Mouse (Mus musculus) testis, postnatal 10 days (tissue): ENCODE measurements around the gene Atp5d.

ENCODE experiments used
- DNase-seq: peaks from one replicate; pipeline ENCODE4 v3.0.0; 2021; ENCODE audit warnings: low spot score

Atp5d gene

DNA sequence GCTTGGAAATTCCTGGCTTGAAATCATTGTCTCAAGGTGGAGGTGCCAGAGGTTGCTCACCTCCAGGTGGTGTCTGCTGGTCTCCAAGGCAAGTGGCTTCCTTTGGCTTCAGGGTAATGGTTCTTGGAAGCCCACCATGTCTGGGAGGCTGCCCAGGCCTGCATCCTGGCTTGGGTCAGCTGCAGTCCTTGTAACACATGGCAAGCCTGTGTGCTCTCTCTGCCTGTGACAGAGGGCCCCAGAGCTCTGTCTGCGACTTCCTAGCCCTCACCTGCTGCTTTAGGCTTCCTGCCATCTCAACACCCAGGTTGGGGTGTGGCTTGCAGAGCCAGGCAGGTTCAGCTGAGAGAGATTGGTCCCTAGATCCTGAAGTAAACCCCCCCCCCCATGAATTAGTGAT, 20.7 kb upstream of the Atp5d start:
- DNase-seq, result no peak

DNA sequence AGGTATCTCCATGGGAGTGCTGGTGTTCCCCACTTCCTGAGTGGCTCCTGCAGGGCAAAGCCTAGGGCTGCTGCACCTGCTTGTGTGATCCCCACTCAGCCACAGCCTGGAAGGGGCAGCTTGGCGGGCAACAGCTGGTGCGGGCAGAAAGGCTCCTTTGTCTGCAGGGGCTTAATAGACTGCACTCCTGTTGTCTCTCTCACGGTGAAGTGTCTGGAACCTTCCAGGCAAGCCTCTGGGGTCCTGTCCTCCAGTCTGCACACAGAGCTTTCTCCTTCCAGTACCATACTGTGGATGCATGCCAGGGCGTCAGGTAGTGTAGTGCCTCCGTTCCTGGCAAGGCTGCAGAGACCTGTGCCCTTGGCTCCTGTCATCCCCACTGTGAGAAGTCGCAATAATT, 19.9 kb upstream of the Atp5d start:
- DNase-seq, result no peak

DNA sequence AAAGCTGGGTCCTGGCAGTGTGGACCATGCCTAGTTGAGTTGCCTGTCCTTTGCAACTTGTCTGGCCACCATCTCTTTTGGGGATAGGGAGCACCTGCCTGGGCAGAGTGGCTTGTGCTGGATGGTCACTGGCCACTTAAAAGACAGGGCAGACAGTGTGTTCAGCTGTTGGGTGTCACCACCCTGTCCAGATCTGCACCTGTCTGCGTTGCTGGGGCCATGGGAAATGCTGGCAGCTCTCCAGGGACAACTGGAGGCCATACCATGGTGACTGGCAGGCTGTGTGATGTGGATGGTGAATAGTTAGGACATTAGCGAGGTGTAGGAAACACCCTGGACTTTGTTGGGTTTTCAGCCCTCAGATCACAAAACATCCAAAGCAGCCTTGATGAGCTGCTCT, 18.3 kb upstream of the Atp5d start:
- DNase-seq, result no peak

DNA sequence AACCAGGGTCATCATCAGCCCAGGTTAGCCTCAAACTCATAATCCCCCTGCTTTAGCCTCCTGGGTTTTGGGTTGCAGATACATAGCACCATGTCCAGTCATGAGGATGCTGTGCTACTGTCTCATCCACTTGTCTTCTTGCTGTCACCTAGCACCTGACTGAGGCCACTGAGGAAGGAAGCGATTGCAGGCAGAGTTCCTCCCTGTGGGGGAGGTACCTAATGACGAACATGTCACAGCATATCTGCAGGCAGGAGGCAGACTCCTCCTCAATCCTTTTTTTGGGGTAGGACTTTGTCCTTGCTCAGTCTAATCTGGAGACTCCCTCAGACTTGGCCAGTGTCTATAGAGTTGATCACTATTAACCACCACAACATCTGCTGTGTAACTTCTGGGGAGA, 16.8 kb upstream of the Atp5d start:
- DNase-seq, result no peak

DNA sequence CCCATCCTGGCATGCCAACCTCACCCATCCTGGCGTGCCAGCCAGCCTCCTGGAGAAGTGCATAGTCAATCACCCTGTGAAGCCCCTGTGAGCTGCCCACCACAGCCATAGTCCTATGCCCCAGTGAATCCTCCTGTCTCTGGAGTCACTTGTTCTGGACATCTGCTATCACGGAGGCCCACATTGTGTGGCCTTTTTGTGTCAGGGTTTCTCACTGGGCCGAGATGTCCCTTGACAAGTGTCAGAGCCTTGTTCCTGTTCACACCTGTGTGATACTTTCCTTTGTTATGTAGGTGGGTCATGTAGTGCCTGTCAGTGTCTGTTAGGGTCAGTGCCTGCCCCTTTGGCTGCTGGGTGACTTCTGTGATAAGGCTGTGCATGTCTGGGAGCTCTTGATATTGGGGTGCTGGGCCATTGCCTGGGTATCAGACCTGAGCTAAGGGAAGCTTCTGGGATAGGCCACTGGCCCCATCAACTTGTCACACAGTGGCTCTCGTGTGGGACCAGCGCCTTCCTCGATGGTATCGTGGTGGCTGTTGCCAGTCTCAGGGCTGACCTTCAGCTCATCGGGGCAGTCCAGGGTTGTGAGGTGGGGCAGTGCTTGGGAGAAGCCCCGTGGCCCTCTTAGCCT, 14.4 kb upstream of the Atp5d start:
- DNase-seq, result no peak

DNA sequence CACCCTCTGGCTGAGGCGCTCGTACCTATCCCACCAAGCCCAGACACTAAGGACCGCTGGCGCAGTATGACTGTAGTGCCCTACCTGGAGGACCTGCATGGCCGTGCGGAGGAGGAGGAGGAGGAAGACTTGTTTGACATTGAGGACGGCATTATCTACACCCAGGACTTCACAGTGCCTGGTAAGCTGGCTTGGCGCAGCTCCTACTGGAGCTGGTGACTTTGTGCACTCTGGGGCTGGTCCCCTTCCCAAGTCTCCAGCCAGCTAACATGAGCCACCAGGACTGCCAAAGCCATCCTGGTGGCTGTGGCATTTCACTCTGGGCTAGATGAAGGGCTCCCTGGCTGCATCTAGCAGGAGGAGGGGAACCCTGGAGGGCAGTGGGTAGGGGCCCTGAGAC, 10.5 kb upstream of the Atp5d start:
- no peak for DNase-seq

DNA sequence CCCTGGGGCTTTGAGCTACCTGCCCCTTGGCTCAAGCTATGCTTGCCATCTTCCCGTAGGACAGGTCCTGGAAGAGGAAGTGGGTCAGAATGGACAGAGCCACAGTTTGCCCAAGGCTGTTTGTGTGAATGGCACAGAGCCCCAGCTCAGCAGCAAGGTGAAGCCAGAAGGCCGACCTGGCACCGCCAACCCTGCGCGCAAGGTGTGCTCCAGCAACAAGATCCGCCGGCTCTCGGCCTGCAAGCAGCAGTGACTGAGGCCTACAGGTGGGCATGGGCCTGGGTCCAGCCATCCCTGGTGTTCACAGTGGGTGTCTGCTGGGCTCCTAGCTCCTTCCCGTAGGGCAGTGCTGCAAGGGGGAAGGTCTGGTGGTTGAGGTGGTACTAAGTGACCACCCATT, 8.6 kb upstream of the Atp5d start:
- no peak for DNase-seq

DNA sequence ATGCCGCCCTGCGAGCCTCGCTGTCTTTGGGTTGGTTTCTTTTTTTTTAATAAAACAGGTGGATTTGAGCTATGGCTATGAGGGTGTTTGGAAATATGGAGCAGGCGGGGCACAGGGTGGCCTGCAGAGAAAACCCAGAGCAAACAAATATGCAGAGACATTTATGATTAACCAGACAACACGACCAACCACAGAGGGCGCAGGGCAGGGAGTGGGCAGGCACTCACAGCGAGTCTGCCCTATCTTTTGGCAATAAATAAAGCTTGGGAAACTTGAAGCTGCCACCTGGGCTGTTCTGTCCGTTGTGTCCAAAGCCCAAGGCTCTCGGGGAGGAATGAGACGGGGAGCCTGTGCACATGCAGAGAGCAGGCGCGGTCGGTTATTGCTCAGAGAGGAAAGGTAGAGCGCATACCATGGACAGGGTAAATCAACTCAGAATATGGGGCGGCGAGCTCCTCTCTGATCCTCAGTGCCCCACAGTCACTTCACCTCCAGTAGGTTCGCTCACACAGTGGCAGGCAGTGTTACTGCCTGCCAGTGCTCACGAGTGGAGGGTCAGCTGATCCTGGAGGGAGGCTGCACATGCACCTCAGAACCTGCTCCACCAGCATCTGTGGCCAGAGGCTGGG, 7.9 kb upstream of the Atp5d start:
- no peak for DNase-seq

DNA sequence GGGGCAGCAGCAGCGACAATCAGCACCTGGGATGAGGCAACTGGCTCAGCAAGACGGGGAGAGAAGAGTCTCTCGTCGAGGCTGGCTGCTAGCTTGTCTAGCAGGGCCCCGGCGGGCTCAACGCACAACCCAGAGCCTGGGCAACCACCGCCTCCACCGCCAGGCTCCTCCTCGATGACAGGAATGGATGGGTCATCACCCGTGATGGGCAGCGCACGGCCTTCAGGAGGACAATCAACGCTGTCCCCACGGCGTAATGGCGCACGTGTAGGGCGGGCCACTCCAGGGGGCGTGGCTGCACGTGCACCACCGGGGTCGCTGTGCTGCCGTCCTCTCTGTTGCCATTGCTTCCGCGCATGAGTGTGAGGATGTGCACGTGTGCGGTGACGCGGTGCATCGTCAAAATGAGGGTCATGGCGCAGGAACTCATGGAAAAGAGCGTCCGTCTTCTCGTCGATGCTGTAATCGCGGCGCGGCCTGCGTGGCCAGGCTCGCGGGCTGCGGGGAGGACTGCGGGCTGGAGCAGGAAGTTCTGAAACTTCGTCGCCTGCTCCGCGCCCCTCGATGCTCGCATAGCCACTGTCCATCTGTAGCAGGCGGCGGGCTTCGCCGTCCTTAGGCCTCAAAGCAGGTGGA, 7.0 kb upstream of the Atp5d start:
- DNase-seq, result peak; percentile 58

DNA sequence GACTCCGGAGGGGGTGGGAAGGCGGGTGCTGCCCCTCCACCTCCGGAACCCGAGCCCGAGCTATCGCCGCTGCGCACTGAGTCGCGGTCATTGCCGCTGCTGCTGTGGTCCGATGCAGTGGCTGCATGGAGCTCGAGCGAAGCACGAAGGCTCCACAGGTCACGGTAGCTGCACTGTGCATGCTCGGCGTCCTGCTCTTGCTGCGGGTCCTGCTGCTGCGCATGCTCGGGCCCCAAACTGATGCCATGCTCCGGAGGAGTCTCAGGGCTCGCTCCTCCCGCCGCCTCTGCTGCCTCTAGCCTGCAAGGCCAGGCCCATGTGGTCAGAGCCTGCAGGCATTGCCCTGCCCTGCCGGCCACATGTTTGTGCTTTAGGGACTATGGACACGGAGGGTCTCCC, 6.5 kb upstream of the Atp5d start:
- DNase-seq, result no peak

DNA sequence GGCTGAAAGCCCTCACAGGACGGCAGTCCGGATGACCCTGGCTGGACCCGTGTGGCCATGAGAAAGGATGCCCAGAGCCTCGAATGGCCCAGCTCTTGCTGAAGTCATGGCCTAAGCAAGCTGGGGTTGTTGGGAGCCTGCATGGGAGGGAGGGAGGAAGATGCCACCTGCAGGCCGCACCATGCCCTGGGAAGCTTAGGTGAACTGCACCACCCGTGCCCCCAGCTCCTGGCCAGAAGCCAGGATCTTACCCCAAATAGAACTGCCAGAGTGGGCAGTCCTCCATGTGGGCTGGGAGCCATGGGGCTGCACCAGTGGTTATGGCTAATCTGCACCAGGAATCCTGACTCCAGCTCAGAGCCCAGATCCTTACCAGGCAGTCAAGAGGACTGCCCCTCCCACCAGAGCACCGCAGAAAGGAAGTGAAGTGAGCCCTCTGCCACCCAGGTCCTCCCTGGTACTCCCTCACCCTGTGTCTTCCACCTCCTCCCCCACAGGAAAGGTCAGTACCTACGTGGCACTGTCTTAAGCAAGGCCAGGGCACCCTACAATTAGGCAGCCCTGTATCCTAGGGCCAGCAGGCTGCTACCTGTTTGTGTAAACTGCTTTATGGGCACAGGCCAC, 5.1 kb upstream of the Atp5d start:
- DNase-seq, result peak; percentile 65

DNA sequence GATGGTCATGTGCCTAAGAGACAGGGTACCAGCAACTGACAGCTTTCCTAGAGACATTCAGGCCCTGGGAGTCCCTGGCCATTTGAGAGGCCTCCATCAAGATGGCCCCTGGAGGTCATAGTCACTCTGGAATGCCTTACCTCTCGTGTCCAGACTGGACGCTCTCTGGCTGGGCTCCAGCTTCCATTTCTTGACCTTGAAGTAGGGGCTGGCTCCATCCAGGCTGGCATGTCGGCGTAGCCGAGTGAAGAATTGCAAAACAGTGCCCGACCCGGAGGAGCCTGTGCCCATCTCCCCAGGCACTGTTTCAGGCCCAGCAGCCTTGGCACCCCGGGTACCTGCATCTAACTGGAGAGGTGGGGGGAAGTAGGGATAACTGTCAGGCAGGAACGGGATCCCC, 4.0 kb upstream of the Atp5d start:
- peak; percentile 70 for DNase-seq

DNA sequence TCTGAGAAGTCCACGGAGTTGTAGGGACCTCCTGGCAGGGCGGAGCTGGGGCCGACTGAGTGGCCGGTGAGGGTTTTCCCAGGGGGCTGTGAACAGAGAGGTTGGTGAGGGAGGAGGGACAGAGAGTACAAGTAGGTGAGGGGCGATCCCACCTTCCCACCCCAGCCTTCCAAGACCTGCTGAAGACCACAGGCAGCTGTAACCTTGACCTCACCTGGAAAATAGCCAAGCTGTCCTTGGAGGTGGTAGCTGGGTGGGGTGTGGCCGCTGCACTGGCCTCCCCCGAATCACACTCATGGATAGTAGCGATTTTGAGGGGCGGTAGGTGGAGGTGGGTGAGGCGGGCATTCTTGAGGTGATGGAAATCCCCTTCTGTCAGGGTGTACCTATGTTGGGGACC, 3.3 kb upstream of the Atp5d start:
- DNase-seq, result peak; percentile 57

DNA sequence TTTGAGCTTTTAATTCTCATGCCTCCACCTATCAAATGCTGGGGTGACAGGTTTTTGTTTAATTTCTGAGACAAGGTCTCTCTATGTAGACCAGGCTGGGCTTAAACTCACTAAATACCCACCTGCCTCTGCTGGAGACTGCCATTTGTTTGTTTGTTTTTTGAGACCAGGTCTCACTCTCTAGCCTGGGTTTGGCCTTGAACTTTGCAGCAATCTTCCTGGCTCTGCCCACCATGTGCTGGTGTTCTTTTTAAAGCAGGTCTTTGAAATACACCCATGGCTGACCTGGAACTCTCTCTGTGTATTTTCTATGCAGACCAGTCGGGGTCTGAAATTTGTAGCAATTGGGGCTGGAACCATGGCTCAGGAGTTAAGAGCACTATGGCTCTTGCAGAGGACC, 2.8 kb upstream of the Atp5d start:
- no peak for DNase-seq

DNA sequence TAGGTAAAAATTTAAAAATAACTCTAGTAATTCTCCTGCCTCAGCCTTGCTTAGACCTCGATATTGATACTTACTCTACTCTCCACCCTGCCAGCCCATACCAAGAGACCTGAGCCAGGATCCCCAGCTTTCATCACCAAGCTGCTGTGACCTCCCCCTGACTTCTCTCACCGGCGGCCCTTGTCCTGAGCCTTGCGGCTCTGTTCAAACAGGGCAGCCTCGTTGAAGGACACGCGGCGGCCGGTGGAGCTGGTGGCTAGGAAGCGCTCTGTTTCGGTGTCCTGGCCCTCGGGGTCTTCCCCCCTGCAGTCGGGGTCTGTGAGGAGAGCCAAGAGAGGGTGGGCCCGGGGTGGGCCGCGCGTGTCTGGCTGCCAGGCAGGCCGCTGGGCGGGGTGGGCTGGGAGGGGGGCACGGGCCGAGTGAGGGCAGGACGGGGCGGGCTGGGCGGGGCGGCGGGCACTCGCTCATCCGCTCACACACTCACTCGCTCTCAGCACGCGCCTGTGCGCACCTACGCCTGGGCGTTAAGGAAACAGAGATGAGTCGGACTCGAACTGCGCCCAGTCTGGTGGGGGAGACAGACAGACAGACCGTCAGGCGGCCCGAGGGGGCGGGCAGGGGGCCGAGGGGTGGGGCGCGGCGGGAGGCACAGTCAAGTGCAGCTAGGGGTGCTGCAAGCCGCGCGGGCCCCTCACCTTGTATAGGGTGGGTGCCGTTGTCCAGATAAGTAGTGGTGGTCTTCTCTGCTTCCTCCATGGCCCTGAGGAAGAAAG, 2.1 kb upstream of the Atp5d start:
- peak; percentile 52 for DNase-seq

DNA sequence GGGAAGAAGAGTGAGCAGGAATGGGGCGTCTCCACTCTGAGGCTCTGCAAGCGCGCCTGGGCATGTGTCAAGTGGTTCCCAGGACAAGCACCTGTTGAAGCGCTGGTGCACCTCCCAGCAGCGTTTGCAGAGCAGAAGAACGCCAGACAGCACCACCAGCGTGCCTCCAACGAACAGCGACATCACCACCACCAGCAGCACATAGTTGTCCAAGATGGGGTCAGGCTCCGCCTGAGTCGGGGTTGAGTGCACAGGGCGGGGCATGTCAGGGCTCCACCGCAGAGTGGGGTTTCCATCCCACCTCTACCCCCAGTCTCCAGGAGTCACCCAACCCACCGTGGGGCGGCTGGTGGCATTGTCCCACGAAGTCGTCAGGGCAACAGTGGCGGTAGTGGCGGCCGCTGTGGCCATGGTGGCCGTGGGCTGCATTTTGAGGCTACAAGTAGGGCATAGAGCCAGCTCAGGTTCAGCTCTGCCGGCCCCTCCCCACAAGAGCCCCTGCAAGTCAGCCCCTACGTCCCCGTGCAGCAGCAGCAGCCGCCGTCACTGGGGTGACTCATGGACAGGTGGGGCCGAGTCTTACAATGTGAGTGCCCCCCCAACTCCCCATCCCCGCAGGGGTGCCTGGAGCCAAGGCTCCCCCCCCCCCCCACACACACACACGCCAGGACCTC, 1.3 kb upstream of the Atp5d start:
- peak; percentile 55 for DNase-seq

DNA sequence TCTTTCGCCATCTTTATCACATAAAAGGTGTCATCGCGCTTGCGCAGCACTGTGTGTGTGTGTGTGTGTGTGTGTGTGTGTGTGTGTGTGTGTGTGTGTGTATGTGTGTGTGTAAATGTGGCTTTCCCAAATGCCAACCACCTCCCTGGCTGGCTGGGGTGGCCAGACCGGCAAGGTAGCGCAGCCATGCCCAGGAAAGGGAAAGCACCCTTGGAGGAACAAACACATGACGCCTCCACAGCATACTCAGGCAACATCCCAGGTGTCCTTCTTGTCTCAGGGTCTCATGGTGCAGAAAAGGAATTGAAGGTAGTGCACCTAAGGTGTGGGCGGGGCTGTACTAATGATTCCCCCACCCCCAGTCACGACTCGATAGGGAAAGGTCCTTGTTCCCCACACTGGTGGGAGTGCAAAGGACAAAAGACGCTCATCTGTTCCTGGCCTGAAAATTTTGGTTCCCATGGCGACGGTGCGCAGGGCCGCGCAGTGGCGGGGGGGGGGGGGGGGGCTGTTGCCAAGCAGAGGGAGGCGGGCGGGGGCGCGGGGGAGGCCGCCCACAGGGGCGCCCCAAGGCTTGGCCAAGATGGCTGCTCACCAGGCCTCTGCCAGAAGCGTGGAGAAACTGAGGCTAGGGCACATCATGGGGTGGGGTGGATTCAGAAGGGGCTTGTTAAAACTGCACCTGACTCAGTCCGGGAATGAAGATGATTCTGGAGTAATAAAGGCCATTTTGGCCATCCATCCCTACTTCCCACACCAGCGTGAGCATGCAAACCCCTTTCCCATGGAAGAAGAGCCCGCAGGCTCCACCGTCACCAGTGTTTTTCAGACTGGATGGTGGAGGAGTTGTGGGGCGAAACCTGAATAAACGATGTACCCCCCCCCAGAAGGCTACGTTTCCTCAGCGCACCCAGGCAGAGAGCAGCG, 543 bp upstream of the Atp5d start:
- peak; percentile 53 for DNase-seq

DNA sequence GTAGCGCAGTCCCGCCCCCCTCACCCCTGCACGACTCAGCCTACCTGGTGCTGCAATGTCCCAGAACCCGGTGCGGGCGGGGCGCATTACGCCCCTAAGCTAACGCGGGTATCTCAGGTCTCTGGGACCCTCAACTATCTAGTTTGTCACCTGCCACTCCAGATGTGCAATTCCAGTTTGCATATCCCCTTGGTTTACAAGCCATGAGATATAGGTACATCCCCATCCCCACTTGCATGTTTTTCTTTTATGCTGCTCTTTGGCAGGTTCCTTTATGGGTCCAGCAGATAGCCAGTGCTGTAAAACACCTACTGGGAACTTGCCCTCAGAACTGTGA, 975 bp downstream of the Atp5d start:
- DNase-seq, result no peak

DNA sequence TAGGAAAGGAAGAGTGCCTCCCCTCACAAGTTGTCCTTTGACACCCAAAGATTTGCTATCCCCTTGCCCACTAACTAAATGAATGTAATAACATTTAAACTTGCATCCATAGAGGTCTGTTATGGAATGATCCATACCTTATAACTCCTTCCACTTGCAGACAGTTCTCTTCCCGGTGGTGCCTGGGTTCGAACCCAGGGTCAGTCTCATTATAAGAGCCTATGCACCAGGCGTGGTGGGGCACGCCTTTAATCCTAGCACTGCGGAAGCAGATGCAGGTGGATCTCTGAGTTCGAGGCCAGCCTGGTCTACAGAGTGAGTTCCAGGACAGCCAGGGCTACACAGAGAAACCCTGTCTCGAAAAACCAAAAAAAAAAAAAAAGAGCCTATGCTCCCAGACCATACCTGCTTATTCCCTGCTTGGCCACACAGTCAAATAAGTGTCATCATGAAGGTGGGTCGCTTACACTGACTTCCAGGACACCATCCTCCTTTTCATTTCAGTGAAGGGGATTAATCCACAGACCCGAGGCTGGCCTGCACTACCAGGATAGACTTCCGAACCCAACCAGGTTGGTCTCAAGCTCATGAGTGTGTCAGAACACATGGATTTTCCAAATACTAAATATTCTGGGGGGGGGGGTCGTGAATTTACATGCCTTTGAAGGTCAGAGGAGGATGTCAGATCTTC, 1.7 kb downstream of the Atp5d start:
- DNase-seq, result no peak

DNA sequence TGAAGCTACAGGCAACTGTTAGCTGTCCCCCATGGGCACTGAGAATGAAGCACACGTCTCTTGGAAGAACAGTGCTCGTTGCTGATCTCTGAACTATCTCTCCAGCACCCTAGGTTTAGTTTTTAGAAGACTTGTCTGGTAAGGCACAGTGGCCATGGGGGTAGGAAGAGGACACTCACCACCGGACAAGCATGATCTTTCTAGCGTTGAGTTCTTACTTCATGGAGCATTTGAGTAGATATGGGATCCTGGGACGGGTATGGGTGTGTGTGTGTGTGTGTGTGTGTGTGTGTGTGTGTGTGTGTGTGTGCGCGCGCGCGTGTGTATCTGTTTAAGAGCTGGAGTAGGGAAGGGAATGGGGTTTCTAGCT, 2.2 kb downstream of the Atp5d start, which contains the start of gene Cbarp:
Gene Cbarp, minus strand, starts transcription at position 170 of the 370 bp plus-strand sequence.
- no peak for DNase-seq
